Mouse (Mus musculus): ENCODE data around the gene Gpr182. TPM values are rescaled to one million over a fixed set of nuclear protein-coding genes. Genes with fewer than 3 reads are reported as not detected.

The Gpr182 gene
- total RNA-seq, 2 experiments from 2014 or later: 1.2 to 1.7 TPM

GRCm38 (mm10) chr10:127704293-127704692, 47.2 kb downstream of the Gpr182 start:
- no peak overlapping the region for H3K27ac ChIP-seq
- no peak overlapping the region for H3K4me3 ChIP-seq
- no peak for TF ChIP-seq CTCF (conservative IDR thresholded peaks at IDR 0.05)
- DNase-seq (ENCODE audit: low spot score in 2 of 2): no peak

- no peak for DNase-seq (ENCODE audit: low spot score in 2 of 2)
- TF ChIP-seq CTCF (conservative IDR thresholded peaks at IDR 0.05): no peak
- H3K4me3 ChIP-seq: no peak overlapping the region
Measured at GRCm38 (mm10) chr10:127703299-127703698, 48.2 kb downstream of the Gpr182 start.

GRCm38 (mm10) chr10:127698966-127699365, 52.6 kb downstream of the Gpr182 start:
- Histone ChIP-seq H3K27ac (no peak overlapping the region), H3K4me3 (no peak overlapping the region)
- no peak for TF ChIP-seq CTCF (conservative IDR thresholded peaks at IDR 0.05)
- no peak for DNase-seq (ENCODE audit: low spot score in 2 of 2)

More at GRCm38 (mm10) chr10:127703299-127703698, 48.2 kb downstream of the Gpr182 start:
- H3K27ac ChIP-seq: no peak overlapping the region

Other genes with a start within 250 kb of the Gpr182 start
- 1 to 10 TPM; 3.5 to 3.7 TPM for gene Ndufa4l2, start 236.8 kb downstream of the Gpr182 start, total RNA-seq (2021)
- 10 to 100 TPM; 25.4 to 27.6 TPM for gene Shmt2, start 229.3 kb downstream of the Gpr182 start, total RNA-seq (2021)
- gene Nxph4, start 217.2 kb downstream of the Gpr182 start, total RNA-seq (2021): 1 to 10 TPM; 1.2 to 1.6 TPM
- gene Lrp1, start 130.6 kb downstream of the Gpr182 start, total RNA-seq (2021): 100 to 1,000 TPM; 288 to 310 TPM
- 1 to 10 TPM; 6.4 to 6.7 TPM for gene Stat6, start 108.7 kb downstream of the Gpr182 start, total RNA-seq (2021)
- 1 to 10 TPM; 5.8 to 6.8 TPM for gene Nemp1, start 84.8 kb downstream of the Gpr182 start, total RNA-seq (2021)
- 10 to 100 TPM; 44.0 to 44.4 TPM for gene Nab2, start 83.2 kb downstream of the Gpr182 start, total RNA-seq (2021)
- gene Myo1a, start 46.6 kb downstream of the Gpr182 start, total RNA-seq (2021): 1 to 10 TPM in 1 of 2 experiments, under 1 TPM in 1; 0.59 to 1.1 TPM
- 1 to 10 TPM; 2.2 to 3.6 TPM for gene Tac2, start 27.3 kb downstream of the Gpr182 start, total RNA-seq (2021)
- gene Zbtb39, start 12.2 kb downstream of the Gpr182 start, total RNA-seq (2021): 10 to 100 TPM; 10.5 to 11.5 TPM
- gene Rdh1, start 8.0 kb upstream of the Gpr182 start, total RNA-seq (2021): under 1 TPM in 1 of 2 experiments, not detected in 1; 0.18 TPM
- gene Rdh16f1, start 8.1 kb upstream of the Gpr182 start, total RNA-seq (2021): under 1 TPM in 1 of 2 experiments, not detected in 1; 0.39 TPM
- gene Rdh9, start 24.7 kb upstream of the Gpr182 start, total RNA-seq (2021): under 1 TPM in 1 of 2 experiments, not detected in 1; 0.61 TPM
- gene Rdh16, start 49.4 kb upstream of the Gpr182 start, total RNA-seq (2021): under 1 TPM; 0.17 to 0.26 TPM
- not detected for gene Rdh19, start 98.2 kb upstream of the Gpr182 start, total RNA-seq (2021)
- gene Rdh16f2, start 114.7 kb upstream of the Gpr182 start, total RNA-seq (2021): not detected
- not detected for gene Rdh7, start 137.1 kb upstream of the Gpr182 start, total RNA-seq (2021)
- gene Sdr9c7, start 146.8 kb upstream of the Gpr182 start, total RNA-seq (2021): under 1 TPM in 1 of 2 experiments, not detected in 1; 0.12 TPM

Measured in layer of hippocampus, adult 2 months (tissue).